Mouse (Mus musculus) gastrocnemius, adult 2 months (tissue): ENCODE measurements around the gene Gm20388. TPM values are rescaled to one million over a fixed set of nuclear protein-coding genes. Genes with fewer than 3 reads are reported as not detected.

Source experiments
- DNase-seq: peaks from one replicate; pipeline ENCODE4 v3.0.0; 2022
- H3K27ac ChIP-seq: fragments of 200-600 bp; 2 replicates; pipeline ENCODE4 v1.8.1; 2022; ENCODE audit warnings: mild to moderate bottlenecking
- H3K4me3 ChIP-seq: fragments of 200-600 bp; 2 replicates; pipeline ENCODE4 v1.8.1; 2022; ENCODE audit warnings: mild to moderate bottlenecking, moderate library complexity
- CTCF ChIP-seq: fragments of 200-600 bp; IDR thresholded peaks from 2 replicates; pipeline ENCODE4 v1.8.1; 2022; ENCODE audit warnings: antibody characterized with exemption, mild to moderate bottlenecking, moderate library complexity
- intact Hi-C: fragments of 180-260 bp; cut with DNase I; formaldehyde crosslinking; loops from one replicate; pipeline ENCODE4 v1.15.1; 2025
- total RNA-seq, 2 experiments: library from RNA; stranded (reverse); gene quantifications; 2 replicates each; pipeline ENCODE4 v1.2.3; 2021

Gene Gm20388
- total RNA-seq, 2 experiments from 2014 or later, result 6.1 to 15.0 TPM

- intact Hi-C loops, result no loop called here
- peak overlapping the region; percentile 40; the same call in 1 of the 2 replicates for H3K27ac ChIP-seq
- TF ChIP-seq CTCF, result no peak
- DNase-seq, result peak; percentile 72
- no peak overlapping the region for H3K4me3 ChIP-seq
These were observed 786.7 kb downstream of the Gm20388 start for GRCm38 (mm10) chr8:120697154-120697978.

- DNase-seq, result no peak
- Histone ChIP-seq H3K27ac (no peak overlapping the region), H3K4me3 (no peak overlapping the region)
- peak; percentile 61 for TF ChIP-seq CTCF
- intact Hi-C loops, result no loop called here
These were observed 787.3 kb downstream of the Gm20388 start for GRCm38 (mm10) chr8:120697979-120698272.

- no peak overlapping the region for H3K4me3 ChIP-seq
- no peak overlapping the region for H3K27ac ChIP-seq
- no peak for TF ChIP-seq CTCF
- intact Hi-C loops, result no loop called here
- DNase-seq, result no peak
These were observed 787.8 kb downstream of the Gm20388 start for GRCm38 (mm10) chr8:120698426-120698825.

GRCm38 (mm10) chr8:120699079-120699478 lies 788.4 kb downstream of the Gm20388 start:
- intact Hi-C loops, result no loop called here
- Histone ChIP-seq H3K27ac (peak overlapping the region; percentile 28; the same call in 1 of the 2 replicates), H3K4me3 (no peak overlapping the region)
- DNase-seq, result no peak
- no peak for TF ChIP-seq CTCF

GRCm38 (mm10) chr8:120699565-120699964 lies 788.9 kb downstream of the Gm20388 start:
- intact Hi-C loops, result no loop called here
- no peak overlapping the region for H3K27ac ChIP-seq

GRCm38 (mm10) chr8:120700053-120700452 lies 789.4 kb downstream of the Gm20388 start:
- intact Hi-C loops, result no loop called here
- no peak overlapping the region for H3K4me3 ChIP-seq
- no peak for TF ChIP-seq CTCF
- H3K27ac ChIP-seq, result no peak overlapping the region
- no peak for DNase-seq

More at GRCm38 (mm10) chr8:120699565-120699964, 788.9 kb downstream of the Gm20388 start:
- TF ChIP-seq CTCF, result no peak
- no peak for DNase-seq
- H3K4me3 ChIP-seq, result no peak overlapping the region

GRCm38 (mm10) chr8:120701758-120702465 lies 791.3 kb downstream of the Gm20388 start:
- TF ChIP-seq CTCF, result no peak
- H3K27ac ChIP-seq, result no peak overlapping the region
- no peak overlapping the region for H3K4me3 ChIP-seq
- intact Hi-C loops, result no loop called here
- no peak for DNase-seq

- Histone ChIP-seq H3K4me3 (no peak overlapping the region), H3K27ac (no peak overlapping the region)
- peak; percentile 61 for DNase-seq
- intact Hi-C loops, result no loop called here
- TF ChIP-seq CTCF, result no peak
These were observed 793.6 kb downstream of the Gm20388 start for GRCm38 (mm10) chr8:120704203-120704602.

GRCm38 (mm10) chr8:120705163-120705562 lies 794.5 kb downstream of the Gm20388 start:
- Histone ChIP-seq H3K4me3 (no peak overlapping the region), H3K27ac (no peak overlapping the region)
- DNase-seq, result no peak
- TF ChIP-seq CTCF, result no peak
- intact Hi-C loops, result no loop called here

- Histone ChIP-seq H3K27ac (no peak overlapping the region), H3K4me3 (no peak overlapping the region)
- TF ChIP-seq CTCF, result no peak
- no peak for DNase-seq
- intact Hi-C loops, result no loop called here
These were observed 795.6 kb downstream of the Gm20388 start for GRCm38 (mm10) chr8:120706193-120706592.

GRCm38 (mm10) chr8:120709176-120709575 lies 798.5 kb downstream of the Gm20388 start:
- intact Hi-C loops, result no loop called here
- H3K27ac ChIP-seq, result no peak overlapping the region
- TF ChIP-seq CTCF, result no peak
- DNase-seq, result no peak
- no peak overlapping the region for H3K4me3 ChIP-seq

- H3K27ac ChIP-seq, result no peak overlapping the region
These were observed 804.6 kb downstream of the Gm20388 start for GRCm38 (mm10) chr8:120715200-120715599.

GRCm38 (mm10) chr8:120715996-120716680 lies 805.5 kb downstream of the Gm20388 start:
- no peak for TF ChIP-seq CTCF
- intact Hi-C loops, result no loop called here
- no peak for DNase-seq
- H3K4me3 ChIP-seq, result no peak overlapping the region
- no peak overlapping the region for H3K27ac ChIP-seq

More at GRCm38 (mm10) chr8:120715200-120715599, 804.6 kb downstream of the Gm20388 start:
- no peak overlapping the region for H3K4me3 ChIP-seq
- no peak for DNase-seq
- intact Hi-C loops, result no loop called here
- TF ChIP-seq CTCF, result no peak
